Mouse (Mus musculus): Measurements from ENCODE around the gene Tlnrd1.

Tlnrd1 gene

GRCm38 (mm10) chr7:83842486-83843259, 41.4 kb downstream of the Tlnrd1 start:
- DNase-seq (ENCODE audit: low spot score): no peak

DNA sequence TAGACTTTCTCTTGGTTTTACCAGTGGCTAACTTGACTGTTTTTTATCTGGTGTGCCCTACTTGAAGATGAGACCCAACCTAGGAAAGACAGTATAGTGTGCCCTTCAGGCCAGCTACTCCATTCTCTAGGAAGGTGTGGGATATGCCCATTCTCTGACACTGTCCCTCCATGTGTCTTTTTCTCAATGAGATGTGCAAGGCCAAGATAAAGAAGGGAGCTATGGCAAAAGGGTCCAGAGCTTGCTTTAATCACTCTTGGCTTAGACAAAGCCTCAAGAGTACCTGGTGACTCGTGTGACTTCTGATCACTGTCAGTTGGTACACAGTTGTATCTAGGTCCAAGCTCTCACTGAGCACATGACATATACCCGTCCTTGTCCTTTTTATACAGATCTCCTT, 44.0 kb downstream of the Tlnrd1 start:
- no peak for DNase-seq (ENCODE audit: low spot score)

- no peak for DNase-seq (ENCODE audit: low spot score)
These were observed 45.4 kb downstream of the Tlnrd1 start for GRCm38 (mm10) chr7:83838525-83839224.
